Mouse (Mus musculus) limb, embryonic 14.5 days (tissue): ENCODE measurements around the gene Enoph1. TPM values are rescaled to one million over a fixed set of nuclear protein-coding genes. Genes with fewer than 3 reads are reported as not detected.

Source experiments
- ATAC-seq: fragments of 200-750 bp; cut with Nextera tagmentation; 2 replicates; pipeline ENCODE4 v1.8.0; 2017; ENCODE audit warnings: low read depth, moderate number of reproducible peaks, moderate TSS enrichment; ENCODE audit not compliant: low FRiP score
- DNase-seq: peaks from one replicate; pipeline ENCODE4 v3.0.0-alpha.2; 2015; ENCODE audit warnings: low spot score
- H3K27ac ChIP-seq: fragments of 300-500 bp; sonication (generic); replicated peaks from 2 replicates; pipeline ENCODE4 v1.5.1; 2014; ENCODE audit warnings: low read depth, mild to moderate bottlenecking, low read length, moderate library complexity, mixed read lengths
- H3K27me3 ChIP-seq: fragments of 300-500 bp; sonication (generic); 2 replicates; pipeline ENCODE4 v1.6.1; 2014; ENCODE audit warnings: low read length, mixed read lengths; ENCODE audit not compliant: control insufficient read depth, insufficient read depth
- H3K36me3 ChIP-seq: fragments of 300-500 bp; sonication (generic); 2 replicates; pipeline ENCODE4 v1.6.1; 2014; ENCODE audit warnings: mild to moderate bottlenecking, low read length, moderate library complexity, mixed read lengths; ENCODE audit not compliant: control insufficient read depth, insufficient read depth
- H3K4me1 ChIP-seq: fragments of 300-500 bp; sonication (generic); 2 replicates; pipeline ENCODE4 v1.6.1; 2014; ENCODE audit warnings: antibody characterized with exemption, low read length, mixed read lengths; ENCODE audit not compliant: control insufficient read depth, insufficient read depth
- H3K4me2 ChIP-seq: fragments of 300-500 bp; sonication (generic); replicated peaks from 2 replicates; pipeline ENCODE4 v1.6.1; 2014; ENCODE audit warnings: low read depth, mild to moderate bottlenecking, low read length, moderate library complexity; ENCODE audit not compliant: severe bottlenecking
- H3K4me3 ChIP-seq: fragments of 300-500 bp; sonication (generic); replicated peaks from 2 replicates; pipeline ENCODE4 v1.5.1; 2014; ENCODE audit warnings: low read length
- H3K9ac ChIP-seq: fragments of 300-500 bp; sonication (generic); 2 replicates; pipeline ENCODE4 v1.6.1; 2014; ENCODE audit warnings: mild to moderate bottlenecking, low read depth, low read length, moderate library complexity; ENCODE audit not compliant: severe bottlenecking
- H3K9me3 ChIP-seq: fragments of 300-500 bp; sonication (generic); 2 replicates; pipeline ENCODE4 v1.6.1; 2016; ENCODE audit warnings: low read length; ENCODE audit not compliant: control insufficient read depth
- POLR2A ChIP-seq: fragments of 200-500 bp; IDR thresholded peaks from 2 replicates; pipeline ENCODE4 v1.8.0; 2012; ENCODE audit warnings: inconsistent platforms, mild to moderate bottlenecking, moderate library complexity, borderline replicate concordance; ENCODE audit not compliant: insufficient read depth, insufficient read length; ENCODE audit errors: extremely low read depth
- WGBS: fragments of 180-500 bp; shearing (Covaris S2); extraction: QIAGEN DNeasy Blood & Tissue Kit; methylation state at CpG from one replicate; pipeline ENCODE4 v1.1.7; 2014; 5-methylcytosine and 5-hydroxymethylcytosine counted together
- polyA plus RNA-seq, 2 experiments: library from polyadenylated mRNA; depleted of rRNA in 1 of 2; stranded (reverse) in 1 of 2; unstranded in 1 of 2; fragments of >200 nt; fragmentation: Nextera tagmentation in 1 of 2; extraction: Ambion mirVana in 1 of 2; gene quantifications; 2 replicates each; pipeline versions ENCODE4 v1.2.1 to v1.2.3; 2012 to 2014

The Enoph1 gene
- polyA plus RNA-seq, 2 experiments = 42.8 to 50.5 TPM

GRCm38 (mm10) chr5:100091602-100092001 is 51.8 kb downstream of the Enoph1 start:
- H3K4me3 ChIP-seq = no peak overlapping the region
- peak; percentile 57 for DNase-seq
- TF ChIP-seq POLR2A = no peak

GRCm38 (mm10) chr5:100096955-100097354 is 57.2 kb downstream of the Enoph1 start:
- 53% methylated on average over 5 of the region's 5 CpGs for WGBS
- no peaks in the 10 kb centered on the region for H3K9me3 ChIP-seq
- H3K4me2 ChIP-seq = no peak overlapping the region
- H3K9ac ChIP-seq = no peak overlapping the region
- no peaks in the 10 kb centered on the region for H3K36me3 ChIP-seq
- H3K27me3 ChIP-seq = no peaks in the 10 kb centered on the region
- TF ChIP-seq POLR2A = no peak
- no peak overlapping the region for H3K4me3 ChIP-seq
- no peak overlapping the region for H3K27ac ChIP-seq
- ATAC-seq = no peak
- no peak for DNase-seq
- H3K4me1 ChIP-seq = peaks cover 3% of the 10 kb centered on the region; the same call in 1 of the 2 replicates

More at GRCm38 (mm10) chr5:100091602-100092001, 51.8 kb downstream of the Enoph1 start:
- Histone ChIP-seq H3K9me3 (no peaks in the 10 kb centered on the region), H3K36me3 (no peaks in the 10 kb centered on the region), H3K9ac (peak overlapping the region; percentile 32; the same call in 1 of the 2 replicates), H3K4me2 (peak overlapping the region; percentile 43), H3K27me3 (no peaks in the 10 kb centered on the region), H3K4me1 (peaks cover 13% of the 10 kb centered on the region), H3K27ac (no peak overlapping the region)
- 4% methylated on average over 17 of the region's 17 CpGs for WGBS
- ATAC-seq = peak; percentile 72

- Histone ChIP-seq H3K27me3 (no peaks in the 10 kb centered on the region), H3K4me2 (no peak overlapping the region), H3K9me3 (no peaks in the 10 kb centered on the region), H3K4me1 (no peaks in the 10 kb centered on the region), H3K36me3 (no peaks in the 10 kb centered on the region), H3K9ac (no peak overlapping the region), H3K27ac (no peak overlapping the region), H3K4me3 (no peak overlapping the region)
- DNase-seq = no peak
- ATAC-seq = no peak
- 90% methylated on average over 4 of the region's 4 CpGs for WGBS
- no peak for TF ChIP-seq POLR2A
Observed at GRCm38 (mm10) chr5:100097967-100098366, 58.2 kb downstream of the Enoph1 start.

- Histone ChIP-seq H3K27me3 (no peaks in the 10 kb centered on the region), H3K4me3 (no peak overlapping the region), H3K36me3 (no peaks in the 10 kb centered on the region), H3K9ac (no peak overlapping the region), H3K4me2 (no peak overlapping the region), H3K4me1 (no peaks in the 10 kb centered on the region), H3K9me3 (no peaks in the 10 kb centered on the region), H3K27ac (no peak overlapping the region)
- DNase-seq (no peak), ATAC-seq (no peak)
- 96% methylated on average over 1 of the region's 1 CpGs for WGBS
- TF ChIP-seq POLR2A = no peak
Observed at GRCm38 (mm10) chr5:100102395-100102794, 62.6 kb downstream of the Enoph1 start.

GRCm38 (mm10) chr5:100108866-100109265 is 69.1 kb downstream of the Enoph1 start:
- 68% methylated on average over 9 of the region's 9 CpGs for WGBS
- DNase-seq = peak; percentile 77

More at GRCm38 (mm10) chr5:100108866-100109265, 69.1 kb downstream of the Enoph1 start:
- H3K36me3 ChIP-seq = no peaks in the 10 kb centered on the region
- H3K27me3 ChIP-seq = no peaks in the 10 kb centered on the region
- H3K4me2 ChIP-seq = no peak overlapping the region
- no peak overlapping the region for H3K27ac ChIP-seq
- TF ChIP-seq POLR2A = no peak
- no peak overlapping the region for H3K4me3 ChIP-seq
- no peaks in the 10 kb centered on the region for H3K9me3 ChIP-seq
- no peak for ATAC-seq
- no peaks in the 10 kb centered on the region for H3K4me1 ChIP-seq
- H3K9ac ChIP-seq = no peak overlapping the region
